Mouse (Mus musculus): ENCODE measurements around the gene Xxylt1. TPM values are rescaled to one million over a fixed set of nuclear protein-coding genes. Genes with fewer than 3 reads are reported as not detected.

Gene Xxylt1
- polyA plus RNA-seq, 1 experiment from 2014 or later: 8.0 TPM

DNA sequence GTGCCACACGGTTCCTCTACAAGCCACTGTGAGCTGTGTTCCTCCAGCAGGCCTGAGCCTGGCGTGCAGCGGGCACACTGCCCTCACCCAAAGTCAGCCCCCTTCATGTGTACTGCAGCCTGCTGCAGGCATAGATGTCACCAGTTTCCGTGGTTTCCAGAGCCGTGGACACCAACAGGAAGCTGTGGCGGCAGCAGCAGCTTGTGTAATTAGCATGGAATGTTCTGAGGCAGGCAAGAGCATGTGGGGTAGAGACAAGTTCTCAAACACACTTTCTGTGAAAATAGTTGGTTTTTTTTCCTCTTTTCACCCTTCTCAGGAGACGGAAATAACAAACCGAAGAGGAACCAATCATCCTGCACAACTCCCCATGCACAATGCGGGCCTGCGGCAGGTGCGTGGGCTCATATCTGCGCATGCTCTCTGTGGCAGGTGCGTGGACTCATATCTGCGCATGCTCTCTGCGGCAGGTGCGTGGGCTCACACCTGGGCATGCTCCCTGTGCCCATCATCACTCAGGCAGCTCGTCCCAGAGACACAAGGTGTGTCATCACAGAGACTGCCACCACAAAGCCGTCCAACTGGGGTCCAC, 109.2 kb downstream of the Xxylt1 start:
- ATAC-seq (peak; percentile 33; the same call in 1 of the 2 replicates), DNase-seq (ENCODE audit: low spot score) (peak; percentile 81)
- no peak overlapping the region; the same call in 1 of the 2 replicates for H3K27ac ChIP-seq (ENCODE audit: low read length)
- H3K27me3 ChIP-seq (replicated peaks; ENCODE audit: insufficient read depth, low read length): no peaks in the 10 kb centered on the region
- H3K4me2 ChIP-seq (replicated peaks; ENCODE audit: low read depth, low read length): no peak overlapping the region
- TF ChIP-seq CTCF (IDR thresholded peaks at IDR 0.05) (peak; percentile 15; the same call in 1 of the 2 replicates), EP300 (IDR thresholded peaks at IDR 0.05) (no peak)
- no peaks in the 10 kb centered on the region for H3K9me3 ChIP-seq (ENCODE audit: low read length)
- WGBS: 59% methylated on average over 18 of the region's 18 CpGs
- H3K9ac ChIP-seq (replicated peaks; ENCODE audit: low read depth): no peak overlapping the region
- no peak overlapping the region for H3K4me3 ChIP-seq (ENCODE audit: low read depth, low read length)
- peaks cover 16% of the 10 kb centered on the region for H3K4me1 ChIP-seq (ENCODE audit: insufficient read depth, low read depth, low read length)
- no peaks in the 10 kb centered on the region for H3K36me3 ChIP-seq (ENCODE audit: insufficient read depth, low read length)

DNA sequence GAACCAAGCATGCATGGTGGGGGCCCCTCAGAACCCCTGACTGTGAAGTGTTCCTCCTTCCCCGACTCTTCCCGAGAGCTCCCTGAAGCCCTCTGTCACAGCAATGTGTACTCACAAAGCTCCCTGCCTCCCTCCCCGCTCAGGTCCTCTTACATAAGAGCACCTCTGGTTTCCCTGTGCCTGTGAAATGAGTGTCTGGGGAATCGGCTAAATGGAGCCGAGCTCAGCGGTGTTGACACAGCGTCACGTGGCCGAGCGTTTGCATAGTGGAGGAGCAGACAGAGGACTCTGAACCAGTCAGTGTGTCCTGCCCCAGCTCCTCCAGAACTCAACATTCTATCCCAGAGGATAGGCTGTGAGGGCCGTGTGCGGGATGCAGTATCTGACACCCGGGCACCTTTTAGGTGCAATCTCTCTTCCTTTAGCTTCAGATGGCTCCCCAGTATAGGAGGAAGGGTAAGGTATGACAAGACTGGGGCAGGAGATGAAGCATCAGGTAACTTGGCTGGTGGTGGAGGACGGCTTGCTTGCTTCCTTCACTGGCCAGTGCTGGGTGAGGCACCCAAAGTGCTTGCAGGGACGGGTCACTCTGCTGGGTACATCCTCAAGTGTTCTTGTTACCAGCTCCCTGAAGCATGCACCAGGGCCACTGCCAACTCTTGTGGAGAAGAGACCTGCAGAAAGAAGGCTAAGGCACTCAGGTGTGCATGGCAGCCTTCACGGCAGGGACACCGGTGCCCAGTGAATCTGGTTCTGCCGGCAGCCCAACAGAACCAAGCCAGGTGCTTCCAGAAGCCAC, 111.8 kb downstream of the Xxylt1 start:
- Histone ChIP-seq H3K4me3 (ENCODE audit: low read depth, low read length) (no peak overlapping the region), H3K4me1 (ENCODE audit: insufficient read depth, low read depth, low read length) (peaks cover 25% of the 10 kb centered on the region), H3K4me2 (replicated peaks; ENCODE audit: low read depth, low read length) (no peak overlapping the region), H3K27me3 (replicated peaks; ENCODE audit: insufficient read depth, low read length) (no peaks in the 10 kb centered on the region), H3K9me3 (ENCODE audit: low read length) (no peaks in the 10 kb centered on the region), H3K9ac (replicated peaks; ENCODE audit: low read depth) (no peak overlapping the region), H3K27ac (ENCODE audit: low read length) (peak overlapping the region; percentile 16), H3K36me3 (ENCODE audit: insufficient read depth, low read length) (no peaks in the 10 kb centered on the region)
- 49% methylated on average over 18 of the region's 18 CpGs for WGBS
- DNase-seq (ENCODE audit: low spot score) (peak; percentile 83), ATAC-seq (peak; percentile 74)
- TF ChIP-seq CTCF (IDR thresholded peaks at IDR 0.05): no peak
- TF ChIP-seq EP300 (IDR thresholded peaks at IDR 0.05): no peak

DNA sequence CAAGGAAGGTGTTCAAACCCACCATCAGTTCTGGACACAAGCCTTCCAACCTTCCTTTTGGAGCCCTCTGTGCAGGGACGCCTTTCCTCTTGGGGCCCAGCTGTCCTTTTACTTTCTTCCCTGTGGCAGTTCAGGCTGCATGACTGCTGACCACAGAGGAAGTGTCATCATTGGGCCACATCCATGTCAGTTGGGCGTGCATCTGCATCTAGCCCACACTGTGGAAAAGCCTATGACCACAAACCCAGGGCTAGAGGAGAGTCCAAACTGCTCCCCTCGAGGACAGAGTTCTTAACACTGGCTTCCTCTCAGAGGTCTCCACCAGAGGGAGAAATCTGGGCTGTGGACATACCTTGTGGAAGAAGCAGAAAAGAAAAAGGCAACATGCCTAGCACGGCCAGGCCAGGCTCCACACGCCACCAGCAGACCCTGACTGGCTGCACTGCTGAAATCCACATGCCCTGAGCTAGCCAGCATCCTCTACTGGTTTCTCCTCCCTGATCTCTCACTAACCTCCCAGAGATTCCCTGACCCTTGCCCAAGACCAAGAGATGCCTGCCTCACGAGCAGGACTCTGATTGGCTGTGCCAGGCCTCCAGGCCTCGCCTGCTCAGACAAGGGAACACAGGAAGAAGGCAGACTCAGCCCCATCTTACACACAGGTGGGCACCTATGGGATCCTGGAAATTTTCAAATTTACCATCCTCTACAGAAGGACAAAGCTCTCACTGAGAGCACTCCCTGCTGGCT, 112.7 kb downstream of the Xxylt1 start:
- ATAC-seq (no peak), DNase-seq (ENCODE audit: low spot score) (no peak)
- no peaks in the 10 kb centered on the region for H3K36me3 ChIP-seq (ENCODE audit: insufficient read depth, low read length)
- no peak overlapping the region for H3K4me2 ChIP-seq (replicated peaks; ENCODE audit: low read depth, low read length)
- no peaks in the 10 kb centered on the region for H3K27me3 ChIP-seq (replicated peaks; ENCODE audit: insufficient read depth, low read length)
- TF ChIP-seq EP300 (IDR thresholded peaks at IDR 0.05) (no peak), CTCF (IDR thresholded peaks at IDR 0.05) (no peak)
- peaks cover 27% of the 10 kb centered on the region for H3K4me1 ChIP-seq (ENCODE audit: insufficient read depth, low read depth, low read length)
- H3K9ac ChIP-seq (replicated peaks; ENCODE audit: low read depth): no peak overlapping the region
- H3K27ac ChIP-seq (ENCODE audit: low read length): peak overlapping the region; percentile 16; the same call in 1 of the 2 replicates
- no peak overlapping the region for H3K4me3 ChIP-seq (ENCODE audit: low read depth, low read length)
- 83% methylated on average over 7 of the region's 7 CpGs for WGBS
- no peaks in the 10 kb centered on the region for H3K9me3 ChIP-seq (ENCODE audit: low read length)

DNA sequence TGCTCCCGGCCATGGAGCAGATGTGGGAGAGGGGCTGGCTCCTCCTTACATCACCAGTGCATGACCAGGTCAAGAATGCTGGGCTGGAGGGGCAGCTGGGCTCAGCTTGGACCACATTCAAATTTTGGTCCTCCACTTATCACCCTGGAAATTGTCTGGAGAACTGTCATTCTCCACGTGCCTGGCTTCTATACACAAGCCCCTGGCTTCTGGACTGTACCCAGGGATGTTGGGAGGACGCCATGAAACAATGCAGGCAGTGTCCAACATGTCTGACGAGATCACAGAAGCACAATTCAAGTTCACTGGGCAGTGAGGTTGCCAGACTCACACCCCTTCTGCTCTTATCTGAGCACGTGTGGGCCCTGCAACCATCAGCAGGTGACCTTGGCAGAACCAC, 114.5 kb downstream of the Xxylt1 start:
- ATAC-seq: no peak
- Histone ChIP-seq H3K27me3 (replicated peaks; ENCODE audit: insufficient read depth, low read length) (no peaks in the 10 kb centered on the region), H3K36me3 (ENCODE audit: insufficient read depth, low read length) (no peaks in the 10 kb centered on the region), H3K9me3 (ENCODE audit: low read length) (no peaks in the 10 kb centered on the region), H3K4me1 (ENCODE audit: insufficient read depth, low read depth, low read length) (peaks cover 17% of the 10 kb centered on the region; the same call in 1 of the 2 replicates), H3K9ac (replicated peaks; ENCODE audit: low read depth) (no peak overlapping the region), H3K27ac (ENCODE audit: low read length) (no peak overlapping the region), H3K4me2 (replicated peaks; ENCODE audit: low read depth, low read length) (no peak overlapping the region), H3K4me3 (ENCODE audit: low read depth, low read length) (no peak overlapping the region)
- 44% methylated on average over 5 of the region's 5 CpGs for WGBS
- no peak for DNase-seq (ENCODE audit: low spot score)
- TF ChIP-seq CTCF (IDR thresholded peaks at IDR 0.05) (no peak), EP300 (IDR thresholded peaks at IDR 0.05) (no peak)

DNA sequence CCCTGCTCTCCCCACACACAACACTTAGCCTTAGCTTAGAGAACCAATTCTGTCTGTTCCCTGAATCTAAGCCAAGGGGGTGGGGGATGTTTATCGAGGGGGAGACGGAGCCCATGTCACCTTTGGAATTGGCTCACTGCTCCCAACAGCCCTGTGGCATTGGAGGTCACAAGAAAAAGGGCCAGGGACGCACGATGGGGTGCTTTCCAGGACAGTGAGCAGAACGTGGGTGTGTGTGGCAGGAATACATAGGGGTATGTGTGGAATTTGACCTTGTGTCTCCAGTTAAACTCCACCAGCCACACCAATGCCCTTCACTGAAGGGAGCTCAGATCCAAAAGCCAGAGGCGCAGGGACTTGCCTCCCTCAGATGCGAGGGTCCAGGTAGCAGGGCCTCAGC, 116.3 kb downstream of the Xxylt1 start:
- Histone ChIP-seq H3K36me3 (ENCODE audit: insufficient read depth, low read length) (no peaks in the 10 kb centered on the region), H3K4me1 (ENCODE audit: insufficient read depth, low read depth, low read length) (peaks cover 14% of the 10 kb centered on the region; the same call in 1 of the 2 replicates), H3K4me3 (ENCODE audit: low read depth, low read length) (no peak overlapping the region), H3K9me3 (ENCODE audit: low read length) (no peaks in the 10 kb centered on the region), H3K4me2 (replicated peaks; ENCODE audit: low read depth, low read length) (no peak overlapping the region), H3K27ac (ENCODE audit: low read length) (no peak overlapping the region), H3K9ac (replicated peaks; ENCODE audit: low read depth) (no peak overlapping the region), H3K27me3 (replicated peaks; ENCODE audit: insufficient read depth, low read length) (no peaks in the 10 kb centered on the region)
- no peak for ATAC-seq
- 52% methylated on average over 7 of the region's 7 CpGs for WGBS
- no peak for DNase-seq (ENCODE audit: low spot score)
- TF ChIP-seq EP300 (IDR thresholded peaks at IDR 0.05): no peak
- no peak for TF ChIP-seq CTCF (IDR thresholded peaks at IDR 0.05)

DNA sequence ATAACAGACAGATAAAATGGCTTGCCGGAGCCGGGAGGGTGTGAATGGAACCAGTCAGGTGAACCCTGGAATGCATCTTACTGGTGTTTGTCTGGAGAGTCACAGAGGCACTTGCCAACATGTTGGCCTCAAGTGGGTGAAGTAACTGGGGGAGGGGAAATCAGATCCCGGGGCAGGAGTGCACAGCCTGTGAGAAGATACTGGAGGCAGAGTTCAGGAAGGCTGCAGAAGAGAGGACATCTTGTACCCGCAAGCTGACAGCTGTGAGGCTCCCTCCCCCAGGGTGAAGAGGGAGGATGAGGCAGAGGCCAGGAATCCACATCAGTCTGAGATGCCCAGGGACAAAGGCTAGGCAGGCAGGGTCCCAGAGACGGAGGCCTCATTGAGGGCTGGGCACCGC, 116.8 kb downstream of the Xxylt1 start:
- Histone ChIP-seq H3K4me1 (ENCODE audit: insufficient read depth, low read depth, low read length) (peaks cover 11% of the 10 kb centered on the region; the same call in 1 of the 2 replicates), H3K27me3 (replicated peaks; ENCODE audit: insufficient read depth, low read length) (no peaks in the 10 kb centered on the region), H3K4me3 (ENCODE audit: low read depth, low read length) (no peak overlapping the region), H3K27ac (ENCODE audit: low read length) (no peak overlapping the region), H3K9me3 (ENCODE audit: low read length) (no peaks in the 10 kb centered on the region), H3K4me2 (replicated peaks; ENCODE audit: low read depth, low read length) (no peak overlapping the region), H3K9ac (replicated peaks; ENCODE audit: low read depth) (no peak overlapping the region), H3K36me3 (ENCODE audit: insufficient read depth, low read length) (no peaks in the 10 kb centered on the region)
- WGBS: 53% methylated on average over 6 of the region's 6 CpGs
- TF ChIP-seq CTCF (IDR thresholded peaks at IDR 0.05): no peak
- TF ChIP-seq EP300 (IDR thresholded peaks at IDR 0.05): peak; percentile 58; the same call in 1 of the 2 replicates
- DNase-seq (ENCODE audit: low spot score) (peak; percentile 71), ATAC-seq (peak; percentile 74)

All from lung, postnatal 0 days (tissue).